Mouse (Mus musculus) heart, adult 11 months (tissue): ENCODE measurements around the gene Dnajc7.
"Not testable (repeated sequence)": the region's sequence is repeated elsewhere in the genome, so short reads cannot be mapped to it uniquely, and the experiment has no call there.

Experiments
- DNase-seq: peaks from one replicate; pipeline ENCODE4 v3.0.0; 2022

The Dnajc7 gene

DNA sequence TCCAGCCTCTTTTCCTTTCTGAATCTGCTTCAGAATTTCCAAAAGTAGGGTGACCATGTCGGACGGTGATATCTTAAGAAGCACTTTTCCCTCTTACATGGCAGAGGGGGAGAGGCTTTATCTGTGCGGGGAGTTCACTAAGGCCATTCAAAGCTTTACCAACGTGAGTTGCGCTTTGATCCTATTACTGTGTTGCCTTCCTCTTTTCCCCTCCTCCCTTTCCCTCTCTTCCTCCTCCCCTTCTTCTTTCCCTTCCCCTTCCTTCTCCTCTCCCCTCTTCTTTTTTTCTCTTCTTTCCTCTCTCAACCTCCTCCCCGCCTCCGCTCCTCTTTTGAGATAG, 74.3 kb downstream of the Dnajc7 start:
- no peak for DNase-seq

DNA sequence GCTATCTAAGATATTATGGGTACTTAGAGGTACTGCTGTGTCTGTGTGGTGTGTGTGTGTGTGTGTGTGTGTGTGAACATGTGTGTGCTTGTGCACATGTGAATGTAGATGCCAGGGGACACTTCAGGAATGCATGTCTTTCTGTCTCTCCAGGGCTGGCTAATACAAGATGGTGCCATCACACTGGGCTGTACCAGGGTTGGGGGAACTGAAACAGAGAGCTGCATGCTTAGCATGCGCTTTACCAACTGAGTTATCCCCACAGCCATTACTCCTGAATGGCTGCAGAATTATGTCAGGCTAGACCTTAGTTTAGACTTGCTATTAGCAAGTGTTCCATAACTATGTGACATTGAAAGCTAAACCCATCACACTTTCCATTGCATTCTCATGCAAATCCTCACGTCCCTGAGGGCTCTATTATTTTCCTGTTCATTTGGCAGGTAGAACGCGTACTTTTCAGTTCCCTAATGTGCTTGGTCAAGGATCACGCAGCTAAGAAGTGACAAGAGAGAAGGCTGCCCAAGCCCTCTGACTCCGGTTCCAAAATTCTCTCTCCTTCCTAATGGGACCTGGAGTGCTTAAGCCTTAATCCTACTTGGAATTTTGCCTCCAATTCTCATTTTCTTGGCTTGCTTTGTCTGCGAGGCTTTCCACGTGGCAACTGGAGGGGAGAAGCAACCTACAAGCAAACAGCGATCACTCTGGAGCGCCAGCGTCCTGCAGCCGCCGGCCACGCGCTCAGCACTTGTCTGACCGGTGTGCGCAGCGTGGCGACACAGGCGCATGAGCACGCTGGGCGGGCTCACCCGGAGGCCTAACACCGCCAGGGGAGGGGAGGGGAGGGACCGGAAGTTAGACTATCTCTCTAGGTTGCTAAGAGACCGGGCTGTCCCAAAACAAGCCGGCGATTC, 74.9 kb downstream of the Dnajc7 start, which contains the start of gene Ttc25:
TSS of gene Ttc25 (plus strand) at position 776 of the 914 bp plus-strand sequence.
- peak; percentile 99 for DNase-seq

DNA sequence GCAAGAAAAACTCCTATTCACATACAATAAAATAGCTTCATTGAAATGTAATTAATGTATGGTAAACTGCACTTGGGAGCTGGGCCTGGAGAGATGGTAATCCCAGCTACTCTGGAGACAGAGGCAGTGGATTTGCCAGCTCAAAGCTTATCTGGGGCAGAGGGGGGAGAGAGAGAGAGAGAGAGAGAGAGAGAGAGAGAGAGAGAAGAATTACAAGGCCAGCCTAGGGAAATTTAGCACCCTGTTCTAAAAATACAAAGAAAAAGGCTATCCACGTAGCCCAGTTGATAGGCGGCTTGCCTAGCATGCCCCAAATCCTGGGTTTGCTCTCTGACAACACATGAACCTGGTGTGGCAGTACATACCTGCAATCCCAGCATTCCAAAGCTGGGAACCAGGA, 78.4 kb downstream of the Dnajc7 start:
- DNase-seq, result no peak

DNA sequence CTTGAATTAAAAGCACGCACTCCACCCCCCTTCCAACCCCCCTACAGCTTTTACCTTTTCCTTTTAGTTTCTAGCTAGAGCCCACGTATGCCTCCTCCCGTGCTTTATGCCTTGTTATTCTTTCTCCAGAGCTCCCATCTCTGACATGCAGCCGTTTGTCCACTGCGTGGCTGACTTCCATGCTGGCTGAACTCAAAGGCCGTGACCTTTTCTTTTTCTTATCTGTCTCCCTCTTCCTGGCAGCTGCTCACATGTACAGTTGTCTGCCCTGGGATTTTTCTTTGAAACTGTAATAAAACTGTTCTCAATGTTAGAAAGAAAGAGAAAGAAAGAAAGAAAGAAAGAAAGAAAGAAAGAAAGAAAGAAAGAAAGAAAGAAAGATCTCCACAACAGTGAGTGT, 79.0 kb downstream of the Dnajc7 start:
- DNase-seq, result no peak

DNA sequence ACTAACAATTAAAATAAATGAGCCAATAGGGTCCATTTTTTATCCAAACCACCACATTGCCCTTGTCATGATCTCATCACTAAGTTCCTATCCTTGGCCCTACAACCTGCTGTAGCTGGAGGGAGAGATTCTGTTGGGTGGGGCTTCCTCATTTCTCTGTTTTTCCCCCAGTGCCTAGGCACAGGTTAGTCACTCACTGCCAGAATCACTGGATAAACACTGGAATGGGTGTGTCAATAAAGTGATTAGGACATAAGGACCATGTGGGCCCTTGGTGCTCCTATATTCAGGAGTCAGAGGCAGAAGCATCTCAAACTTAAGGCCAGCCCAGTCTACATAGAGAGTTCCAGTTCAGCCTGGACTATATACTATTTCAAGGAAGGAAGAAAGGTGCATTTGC, 83.5 kb downstream of the Dnajc7 start:
- DNase-seq, result no peak

DNA sequence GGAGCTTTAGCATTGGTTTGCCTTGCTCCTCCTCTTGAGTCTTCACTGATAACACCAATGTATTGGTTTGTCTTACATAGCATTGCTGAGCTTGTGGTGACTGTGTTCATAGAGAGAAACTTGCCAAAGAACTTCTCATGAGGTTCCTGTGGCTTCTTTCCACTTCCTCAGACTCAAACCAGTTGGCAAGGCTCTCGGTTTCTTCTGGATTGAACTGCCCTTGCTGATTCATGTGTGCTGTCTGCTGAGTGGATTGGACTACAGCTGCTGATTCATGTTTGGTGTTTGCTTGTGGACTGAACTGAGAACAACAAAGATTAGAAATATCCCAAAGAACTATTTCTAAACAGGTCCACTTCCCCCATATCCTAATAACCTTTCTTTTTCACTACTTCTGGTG, 84.0 kb downstream of the Dnajc7 start:
- DNase-seq, result no peak

DNA sequence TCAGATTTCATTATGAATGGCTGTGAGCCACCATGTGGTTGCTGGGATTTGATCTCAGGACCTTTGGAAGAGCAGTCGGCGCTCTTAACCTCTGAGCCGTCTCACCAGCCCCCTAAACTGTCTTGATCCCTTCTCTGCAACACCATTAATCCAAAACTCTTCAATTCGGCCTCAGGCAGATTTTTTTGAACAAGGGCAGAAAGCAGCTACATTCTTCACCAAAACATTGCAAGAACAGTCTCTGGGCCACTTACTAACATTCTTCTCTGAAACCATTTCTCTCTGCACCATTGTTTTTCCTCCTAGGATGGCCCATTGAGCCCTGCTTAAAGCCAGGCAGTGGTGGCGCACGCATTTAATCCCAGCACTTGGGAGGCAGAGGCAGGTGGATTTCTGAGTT, 85.1 kb downstream of the Dnajc7 start:
- not testable (repeated sequence) for DNase-seq

DNA sequence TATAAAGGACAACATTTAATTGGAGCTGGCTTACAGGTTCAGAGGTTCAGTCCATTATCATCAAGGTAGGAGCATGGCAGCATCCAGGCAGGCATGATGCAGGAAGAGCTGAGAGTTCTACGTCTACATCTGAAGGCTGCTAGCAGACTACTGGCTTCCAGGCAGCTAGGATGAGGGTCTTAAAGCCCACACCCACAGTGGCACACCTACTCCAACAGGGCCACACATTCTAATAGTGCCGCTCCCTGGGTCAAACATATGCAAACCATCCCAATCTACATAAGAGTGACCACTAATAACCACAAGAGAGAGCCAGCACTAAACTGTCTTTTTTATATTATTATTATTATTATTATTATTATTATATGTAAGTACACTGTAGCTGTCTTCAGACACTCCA, 85.6 kb downstream of the Dnajc7 start:
- peak; percentile 85 for DNase-seq

DNA sequence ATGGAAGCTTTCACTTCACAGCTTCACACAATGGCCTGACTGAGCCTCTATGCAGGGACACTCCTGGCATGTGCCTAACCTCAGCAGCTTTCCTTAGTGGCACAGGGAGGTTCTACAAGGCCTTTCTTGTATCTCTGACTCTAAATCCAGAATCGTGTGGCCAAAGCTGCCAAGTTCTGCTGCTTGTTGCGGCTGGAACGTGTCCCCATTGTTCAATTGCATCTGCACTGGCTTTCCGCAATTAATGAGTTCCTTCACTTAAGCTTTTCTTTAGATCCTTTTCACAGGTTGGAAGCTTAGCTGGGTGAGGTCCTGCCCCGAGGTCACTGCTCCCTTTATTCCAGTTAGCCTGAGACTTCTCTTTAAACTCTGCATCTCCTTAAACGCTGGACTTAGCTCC, 86.1 kb downstream of the Dnajc7 start:
- no peak for DNase-seq
